Mouse (Mus musculus): ENCODE results near the gene Sgpp1. TPM values are rescaled to one million over a fixed set of nuclear protein-coding genes. Genes with fewer than 3 reads are reported as not detected.

Sgpp1 gene
- polyA plus RNA-seq, 1 experiment from 2014 or later = 19.1 TPM

GRCm38 (mm10) chr12:75766395-75766794, 30.9 kb upstream of the Sgpp1 start:
- Histone ChIP-seq H3K4me3 (ENCODE audit: low read depth, low read length) (no peak overlapping the region), H3K4me2 (peak overlapping the region; percentile 7; the same call in 1 of the 2 replicates), H3K36me3 (ENCODE audit: insufficient read depth) (no peaks in the 10 kb centered on the region), H3K9me3 (ENCODE audit: low read depth, low read length) (no peaks in the 10 kb centered on the region), H3K27ac (ENCODE audit: low read depth) (0 out of 2 replicates have a peak overlapping the region, but pooled peaks have one; percentile 3), H3K9ac (no peak overlapping the region), H3K27me3 (ENCODE audit: insufficient read depth, low read length) (no peaks in the 10 kb centered on the region), H3K4me1 (ENCODE audit: insufficient read depth) (no peaks in the 10 kb centered on the region)
- 45% methylated on average over 6 of the region's 6 CpGs for WGBS
- DNase-seq = no peak
- ATAC-seq (ENCODE audit: insufficient read depth) = no peak
- no peak for TF ChIP-seq CTCF (IDR thresholded peaks at IDR 0.05; ENCODE audit: low read depth)

GRCm38 (mm10) chr12:75765751-75766150, 30.2 kb upstream of the Sgpp1 start:
- 35% methylated on average over 3 of the region's 3 CpGs for WGBS
- Histone ChIP-seq H3K4me1 (ENCODE audit: insufficient read depth) (no peaks in the 10 kb centered on the region), H3K4me3 (ENCODE audit: low read depth, low read length) (no peak overlapping the region), H3K27me3 (ENCODE audit: insufficient read depth, low read length) (no peaks in the 10 kb centered on the region), H3K9ac (no peak overlapping the region), H3K36me3 (ENCODE audit: insufficient read depth) (no peaks in the 10 kb centered on the region), H3K27ac (ENCODE audit: low read depth) (peak overlapping the region; percentile 3; the same call in 1 of the 2 replicates), H3K9me3 (ENCODE audit: low read depth, low read length) (no peaks in the 10 kb centered on the region), H3K4me2 (no peak overlapping the region)
- no peak for ATAC-seq (ENCODE audit: insufficient read depth)
- TF ChIP-seq CTCF (IDR thresholded peaks at IDR 0.05; ENCODE audit: low read depth) = no peak
- peak; percentile 35 for DNase-seq

GRCm38 (mm10) chr12:75756387-75756786, 20.9 kb upstream of the Sgpp1 start:
- DNase-seq (no peak), ATAC-seq (ENCODE audit: insufficient read depth) (no peak)
- no peak overlapping the region for H3K9ac ChIP-seq
- no peak overlapping the region for H3K4me3 ChIP-seq (ENCODE audit: low read depth, low read length)
- no peaks in the 10 kb centered on the region for H3K9me3 ChIP-seq (ENCODE audit: low read depth, low read length)
- H3K27ac ChIP-seq (ENCODE audit: low read depth) = no peak overlapping the region
- no peaks in the 10 kb centered on the region for H3K36me3 ChIP-seq (ENCODE audit: insufficient read depth)
- H3K27me3 ChIP-seq (ENCODE audit: insufficient read depth, low read length) = no peaks in the 10 kb centered on the region
- TF ChIP-seq CTCF (IDR thresholded peaks at IDR 0.05; ENCODE audit: low read depth) = no peak
- no peak overlapping the region for H3K4me2 ChIP-seq
- H3K4me1 ChIP-seq (ENCODE audit: insufficient read depth) = no peaks in the 10 kb centered on the region
- WGBS = 81% methylated on average over 2 of the region's 2 CpGs

GRCm38 (mm10) chr12:75753730-75754129, 18.2 kb upstream of the Sgpp1 start:
- Histone ChIP-seq H3K4me1 (ENCODE audit: insufficient read depth) (no peaks in the 10 kb centered on the region), H3K9me3 (ENCODE audit: low read depth, low read length) (no peaks in the 10 kb centered on the region), H3K27ac (ENCODE audit: low read depth) (no peak overlapping the region), H3K4me2 (no peak overlapping the region), H3K36me3 (ENCODE audit: insufficient read depth) (no peaks in the 10 kb centered on the region), H3K4me3 (ENCODE audit: low read depth, low read length) (no peak overlapping the region), H3K9ac (no peak overlapping the region), H3K27me3 (ENCODE audit: insufficient read depth, low read length) (no peaks in the 10 kb centered on the region)
- whole genome bisulfite sequencing = 75% methylated on average over 8 of the region's 8 CpGs
- no peak for TF ChIP-seq CTCF (IDR thresholded peaks at IDR 0.05; ENCODE audit: low read depth)
- ATAC-seq (ENCODE audit: insufficient read depth) (no peak), DNase-seq (no peak)

- Histone ChIP-seq H3K4me2 (no peak overlapping the region), H3K4me3 (ENCODE audit: low read depth, low read length) (no peak overlapping the region), H3K27ac (ENCODE audit: low read depth) (no peak overlapping the region), H3K36me3 (ENCODE audit: insufficient read depth) (no peaks in the 10 kb centered on the region), H3K9ac (no peak overlapping the region), H3K27me3 (ENCODE audit: insufficient read depth, low read length) (no peaks in the 10 kb centered on the region), H3K9me3 (ENCODE audit: low read depth, low read length) (no peaks in the 10 kb centered on the region), H3K4me1 (ENCODE audit: insufficient read depth) (no peaks in the 10 kb centered on the region)
- no peak for DNase-seq
- 38% methylated on average over 3 of the region's 3 CpGs for WGBS
- TF ChIP-seq CTCF (IDR thresholded peaks at IDR 0.05; ENCODE audit: low read depth) = no peak
- ATAC-seq (ENCODE audit: insufficient read depth) = no peak
These were observed 16.5 kb upstream of the Sgpp1 start for GRCm38 (mm10) chr12:75752077-75752476.

GRCm38 (mm10) chr12:75748574-75748973, 13.0 kb upstream of the Sgpp1 start:
- TF ChIP-seq CTCF (IDR thresholded peaks at IDR 0.05; ENCODE audit: low read depth) = no peak
- 56% methylated on average over 4 of the region's 4 CpGs for WGBS
- H3K27me3 ChIP-seq (ENCODE audit: insufficient read depth, low read length) = no peaks in the 10 kb centered on the region
- ATAC-seq (ENCODE audit: insufficient read depth) (no peak), DNase-seq (no peak)
- no peak overlapping the region for H3K9ac ChIP-seq
- no peak overlapping the region for H3K4me2 ChIP-seq
- H3K36me3 ChIP-seq (ENCODE audit: insufficient read depth) = no peaks in the 10 kb centered on the region
- H3K4me1 ChIP-seq (ENCODE audit: insufficient read depth) = no peaks in the 10 kb centered on the region
- H3K9me3 ChIP-seq (ENCODE audit: low read depth, low read length) = no peaks in the 10 kb centered on the region
- no peak overlapping the region for H3K4me3 ChIP-seq (ENCODE audit: low read depth, low read length)
- H3K27ac ChIP-seq (ENCODE audit: low read depth) = no peak overlapping the region

- H3K9ac ChIP-seq = no peak overlapping the region
- DNase-seq (peak; percentile 92), ATAC-seq (ENCODE audit: insufficient read depth) (peak; percentile 89)
- no peaks in the 10 kb centered on the region for H3K9me3 ChIP-seq (ENCODE audit: low read depth, low read length)
- H3K4me2 ChIP-seq = no peak overlapping the region
- H3K27ac ChIP-seq (ENCODE audit: low read depth) = no peak overlapping the region; the same call in 1 of the 2 replicates
- no peaks in the 10 kb centered on the region for H3K27me3 ChIP-seq (ENCODE audit: insufficient read depth, low read length)
- no peak for TF ChIP-seq CTCF (IDR thresholded peaks at IDR 0.05; ENCODE audit: low read depth)
- no peaks in the 10 kb centered on the region for H3K4me1 ChIP-seq (ENCODE audit: insufficient read depth)
- no peak overlapping the region for H3K4me3 ChIP-seq (ENCODE audit: low read depth, low read length)
- 40% methylated on average over 14 of the region's 14 CpGs for WGBS
- H3K36me3 ChIP-seq (ENCODE audit: insufficient read depth) = no peaks in the 10 kb centered on the region
These were observed 10.3 kb upstream of the Sgpp1 start for GRCm38 (mm10) chr12:75745697-75746290.

All from lung, embryonic 14.5 days (tissue).